Mouse (Mus musculus): ENCODE results near the gene Sdad1. TPM values are rescaled to one million over a fixed set of nuclear protein-coding genes. Genes with fewer than 3 reads are reported as not detected.

Gene Sdad1
- 10 to 100 TPM; 49.7 to 57.0 TPM for total RNA-seq (2023)

GRCm38 (mm10) chr5:92309681-92310511, at the start of gene Sdad1:
Gene Sdad1 (minus strand): TSS chr5:92310479.

GRCm38 (mm10) chr5:92348794-92349413, 38.6 kb upstream of the Sdad1 start, which contains the start of gene Cxcl10:
Gene Cxcl10 (minus strand): TSS chr5:92348889.

GRCm38 (mm10) chr5:92331635-92332338, 21.5 kb upstream of the Sdad1 start, which contains the start of gene Art3:
Gene Art3 (plus strand): TSS chr5:92331827.

GRCm38 (mm10) chr5:92327929-92328328, 17.6 kb upstream of the Sdad1 start, which contains the start of gene Cxcl9:
Gene Cxcl9 (minus strand): TSS chr5:92328079.

GRCm38 (mm10) chr5:92277437-92278394, 32.6 kb downstream of the Sdad1 start, which contains the start of gene Naaa:
Gene Naaa (minus strand): TSS chr5:92278170.

GRCm38 (mm10) chr5:92256218-92256617, 54.1 kb downstream of the Sdad1 start, which contains the start of gene Ppef2:
Gene Ppef2 (minus strand): TSS chr5:92256278.

Other genes with a start within 250 kb of the Sdad1 start
- 10 to 100 TPM; 79.7 to 94.4 TPM for gene G3bp2, start 226.8 kb downstream of the Sdad1 start, total RNA-seq (2023)
- 10 to 100 TPM; 65.3 to 67.5 TPM for gene Uso1, start 172.5 kb downstream of the Sdad1 start, total RNA-seq (2023)
- gene U90926, start 95.1 kb downstream of the Sdad1 start, total RNA-seq (2023): not detected
- gene Ppef2, start 54.2 kb downstream of the Sdad1 start, total RNA-seq (2023): 1 to 10 TPM; 2.0 to 3.7 TPM
- gene Naaa, start 32.3 kb downstream of the Sdad1 start, total RNA-seq (2023): 100 to 1,000 TPM; 153 to 163 TPM
- gene Cxcl9, start 17.6 kb upstream of the Sdad1 start, total RNA-seq (2023): 10 to 100 TPM; 10.4 to 12.1 TPM
- gene Art3, start 21.3 kb upstream of the Sdad1 start, total RNA-seq (2023): not detected
- gene Cxcl10, start 38.4 kb upstream of the Sdad1 start, total RNA-seq (2023): 10 to 100 TPM; 13.8 to 16.7 TPM
- 10 to 100 TPM; 30.2 to 35.7 TPM for gene Nup54, start 124.7 kb upstream of the Sdad1 start, total RNA-seq (2023)
- gene Scarb2, start 196.4 kb upstream of the Sdad1 start, total RNA-seq (2023): 10 to 100 TPM; 79.3 to 86.0 TPM
- not detected for gene Fam47e, start 244.6 kb upstream of the Sdad1 start, total RNA-seq (2023)